Mouse (Mus musculus): ENCODE data around the gene Wfdc15b. TPM values are rescaled to one million over a fixed set of nuclear protein-coding genes. Genes with fewer than 3 reads are reported as not detected.
A peak's percentile ranks its signal among the peaks of the same experiment; 100 is the strongest.

Wfdc15b gene
- polyA plus RNA-seq, 1 experiment from 2014 or later, result not detected

- peaks cover 46% of the 10 kb centered on the region for H3K27me3 ChIP-seq (ENCODE audit: control insufficient read depth, insufficient read depth, low read length)
- WGBS (ENCODE audit: insufficient replicate concordance), result 37% methylated on average over 3 of the region's 3 CpGs
Measured at GRCm38 (mm10) chr2:164173394-164173793, 48.1 kb downstream of the Wfdc15b start.

DNA sequence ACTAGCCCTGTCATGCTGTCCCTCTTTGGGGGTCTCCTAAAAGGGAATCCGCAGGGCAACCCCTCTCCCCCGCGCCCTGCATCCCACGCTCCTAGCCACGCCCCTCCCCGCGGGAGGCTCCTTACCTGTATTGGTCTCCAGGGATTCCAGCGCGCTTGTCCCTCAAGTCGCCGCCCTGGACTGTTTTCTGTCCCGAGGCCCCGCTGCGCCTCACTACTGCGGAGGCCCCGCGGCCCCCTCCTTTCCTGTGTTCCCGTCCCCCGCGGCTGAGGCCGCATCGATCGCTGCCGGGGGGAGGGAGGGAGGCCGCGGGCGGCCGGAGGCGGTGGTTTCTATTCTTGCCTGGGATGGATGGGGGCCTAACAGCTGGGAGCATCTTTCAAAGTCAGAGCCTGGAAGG lies 50.6 kb downstream of the Wfdc15b start, which contains the start of gene Kcns1:
Gene Kcns1, minus strand, starts transcription at position 212 of the 400 bp plus-strand sequence.
- H3K36me3 ChIP-seq (ENCODE audit: control insufficient read depth, insufficient read depth, low read length), result no peaks in the 10 kb centered on the region
- no peak within 1 kb of the TSS for H3K9ac ChIP-seq (ENCODE audit: low read depth, low read length)
- no peak for ATAC-seq (replicated peaks; ENCODE audit: insufficient number of reproducible peaks, low FRiP score, low TSS enrichment)
- H3K9me3 ChIP-seq (replicated peaks; ENCODE audit: control insufficient read depth, low read length), result no peaks in the 10 kb centered on the region; the same call in 1 of the 2 replicates
- WGBS (ENCODE audit: insufficient replicate concordance), result under 1% methylated on average over 25 of the region's 29 CpGs
- H3K4me1 ChIP-seq (ENCODE audit: control insufficient read depth, insufficient read depth, low read length), result peaks cover 15% of the 10 kb centered on the region
- no peak within 1 kb of the TSS for H3K27ac ChIP-seq (ENCODE audit: low read depth, low read length)
- peaks cover 62% of the 10 kb centered on the region for H3K27me3 ChIP-seq (ENCODE audit: control insufficient read depth, insufficient read depth, low read length)
- H3K4me2 ChIP-seq, result peak within 1 kb of the TSS; percentile 74
- peak within 1 kb of the TSS; percentile 43 for H3K4me3 ChIP-seq (ENCODE audit: low read depth, low read length)

More at GRCm38 (mm10) chr2:164173394-164173793, 48.1 kb downstream of the Wfdc15b start:
- Histone ChIP-seq H3K36me3 (ENCODE audit: control insufficient read depth, insufficient read depth, low read length) (no peaks in the 10 kb centered on the region), H3K4me3 (ENCODE audit: low read depth, low read length) (no peak overlapping the region), H3K9me3 (replicated peaks; ENCODE audit: control insufficient read depth, low read length) (no peaks in the 10 kb centered on the region; the same call in 1 of the 2 replicates), H3K9ac (ENCODE audit: low read depth, low read length) (no peak overlapping the region), H3K4me1 (ENCODE audit: control insufficient read depth, insufficient read depth, low read length) (peaks cover 8% of the 10 kb centered on the region), H3K27ac (ENCODE audit: low read depth, low read length) (no peak overlapping the region), H3K4me2 (no peak overlapping the region)
- ATAC-seq (replicated peaks; ENCODE audit: insufficient number of reproducible peaks, low FRiP score, low TSS enrichment), result no peak

GRCm38 (mm10) chr2:164170326-164170725 lies 51.1 kb downstream of the Wfdc15b start:
- Histone ChIP-seq H3K36me3 (ENCODE audit: control insufficient read depth, insufficient read depth, low read length) (no peaks in the 10 kb centered on the region), H3K27ac (ENCODE audit: low read depth, low read length) (no peak overlapping the region), H3K27me3 (ENCODE audit: control insufficient read depth, insufficient read depth, low read length) (peaks cover 67% of the 10 kb centered on the region), H3K9ac (ENCODE audit: low read depth, low read length) (no peak overlapping the region), H3K4me3 (ENCODE audit: low read depth, low read length) (no peak overlapping the region), H3K4me2 (peak overlapping the region; percentile 74; the same call in 1 of the 2 replicates), H3K9me3 (replicated peaks; ENCODE audit: control insufficient read depth, low read length) (no peaks in the 10 kb centered on the region; the same call in 1 of the 2 replicates), H3K4me1 (ENCODE audit: control insufficient read depth, insufficient read depth, low read length) (peaks cover 15% of the 10 kb centered on the region)
- ATAC-seq (replicated peaks; ENCODE audit: insufficient number of reproducible peaks, low FRiP score, low TSS enrichment), result no peak
- 10% methylated on average over 11 of the region's 11 CpGs for WGBS (ENCODE audit: insufficient replicate concordance)

DNA sequence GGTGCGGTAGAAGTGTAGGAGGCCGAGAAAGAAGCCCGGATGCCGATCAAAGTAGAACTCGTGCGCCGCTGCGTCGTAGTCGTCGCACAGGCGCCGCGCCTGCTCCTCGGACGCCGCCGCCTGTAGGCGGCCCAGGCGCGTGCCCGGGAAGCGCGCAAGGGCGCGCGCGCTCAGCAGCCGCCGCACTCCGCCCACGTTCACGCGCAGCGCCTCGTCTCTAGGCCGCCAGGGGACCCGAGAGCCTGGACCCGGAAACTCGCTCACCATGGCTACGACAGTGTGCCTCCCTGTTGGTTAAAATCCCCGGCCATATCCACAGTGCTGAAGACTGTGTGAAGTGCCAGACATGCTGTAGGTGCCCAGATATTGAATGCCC lies 52.9 kb downstream of the Wfdc15b start:
- no peak for ATAC-seq (replicated peaks; ENCODE audit: insufficient number of reproducible peaks, low FRiP score, low TSS enrichment)
- peak overlapping the region; percentile 43 for H3K4me3 ChIP-seq (ENCODE audit: low read depth, low read length)
- no peaks in the 10 kb centered on the region for H3K36me3 ChIP-seq (ENCODE audit: control insufficient read depth, insufficient read depth, low read length)
- no peak overlapping the region for H3K9ac ChIP-seq (ENCODE audit: low read depth, low read length)
- peak overlapping the region; percentile 65 for H3K4me2 ChIP-seq
- no peak overlapping the region for H3K27ac ChIP-seq (ENCODE audit: low read depth, low read length)
- peaks cover 15% of the 10 kb centered on the region for H3K4me1 ChIP-seq (ENCODE audit: control insufficient read depth, insufficient read depth, low read length)
- H3K27me3 ChIP-seq (ENCODE audit: control insufficient read depth, insufficient read depth, low read length), result peaks cover 70% of the 10 kb centered on the region
- H3K9me3 ChIP-seq (replicated peaks; ENCODE audit: control insufficient read depth, low read length), result no peaks in the 10 kb centered on the region; the same call in 1 of the 2 replicates
- 10% methylated on average over 40 of the region's 42 CpGs for WGBS (ENCODE audit: insufficient replicate concordance)

DNA sequence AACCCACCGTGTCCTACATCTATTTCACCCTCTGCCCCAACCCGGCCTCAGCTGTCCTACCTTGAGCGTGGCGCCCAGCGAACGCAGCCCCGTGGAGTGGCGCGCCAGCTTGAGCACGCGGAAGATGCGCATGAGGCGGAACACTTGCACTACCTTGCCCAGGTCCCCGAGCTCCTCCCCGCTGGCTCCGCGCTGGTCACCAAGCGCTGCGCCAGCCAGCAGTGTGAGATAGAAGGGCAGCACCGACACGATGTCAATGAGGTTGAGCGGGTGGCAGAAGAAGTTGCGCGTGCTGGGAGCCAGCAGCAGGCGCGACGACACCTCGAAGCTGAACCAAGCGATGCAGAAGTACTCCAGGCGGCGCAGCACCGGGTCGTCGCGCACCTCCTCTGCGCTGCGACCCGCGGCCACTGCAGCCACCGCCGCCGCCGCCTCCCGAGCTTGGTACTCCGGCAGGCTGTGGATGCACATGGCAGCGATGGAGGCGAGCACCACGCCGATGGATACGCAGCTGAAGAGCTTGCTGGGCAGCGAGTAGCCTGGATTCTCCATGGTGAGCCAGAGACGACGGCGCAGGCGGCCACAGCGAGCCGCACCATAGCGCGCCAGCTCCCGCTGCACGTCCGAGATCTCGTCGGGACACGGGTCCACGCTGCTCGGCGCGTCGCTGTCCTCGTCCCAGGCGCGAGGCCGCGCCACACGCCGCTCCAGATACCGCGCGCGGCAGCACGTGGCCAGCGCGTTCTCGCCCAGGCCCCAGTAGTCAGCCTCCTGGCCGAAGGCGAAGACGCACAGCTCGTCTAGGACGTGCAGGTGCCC lies 53.5 kb downstream of the Wfdc15b start:
- H3K9ac ChIP-seq (ENCODE audit: low read depth, low read length), result no peak overlapping the region
- no peak overlapping the region for H3K27ac ChIP-seq (ENCODE audit: low read depth, low read length)
- H3K4me3 ChIP-seq (ENCODE audit: low read depth, low read length), result peak overlapping the region; percentile 43
- no peak for ATAC-seq (replicated peaks; ENCODE audit: insufficient number of reproducible peaks, low FRiP score, low TSS enrichment)
- peak overlapping the region; percentile 65 for H3K4me2 ChIP-seq
- peaks cover 15% of the 10 kb centered on the region for H3K4me1 ChIP-seq (ENCODE audit: control insufficient read depth, insufficient read depth, low read length)
- H3K9me3 ChIP-seq (replicated peaks; ENCODE audit: control insufficient read depth, low read length), result no peaks in the 10 kb centered on the region; the same call in 1 of the 2 replicates
- no peaks in the 10 kb centered on the region for H3K36me3 ChIP-seq (ENCODE audit: control insufficient read depth, insufficient read depth, low read length)
- WGBS (ENCODE audit: insufficient replicate concordance), result 11% methylated on average over 89 of the region's 90 CpGs
- peaks cover 70% of the 10 kb centered on the region for H3K27me3 ChIP-seq (ENCODE audit: control insufficient read depth, insufficient read depth, low read length)

DNA sequence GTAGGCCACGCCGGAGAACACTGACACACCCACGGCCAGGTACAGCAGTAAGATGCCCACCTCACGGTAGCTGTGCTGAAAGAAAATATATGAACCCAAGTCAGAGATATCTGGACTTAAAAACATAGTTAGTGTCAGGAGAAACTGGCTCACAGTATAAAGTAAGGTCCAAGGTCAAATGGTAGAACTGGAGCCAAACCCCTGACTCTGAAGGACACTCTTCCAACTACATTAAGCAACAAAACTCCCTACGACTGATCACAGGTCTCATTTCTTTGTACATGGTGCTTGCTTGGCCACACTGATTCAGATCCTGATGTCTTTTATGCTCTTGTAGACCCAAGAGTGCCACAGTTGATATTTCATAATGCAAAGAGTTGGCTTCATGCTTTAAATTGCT lies 56.5 kb downstream of the Wfdc15b start:
- H3K4me1 ChIP-seq (ENCODE audit: control insufficient read depth, insufficient read depth, low read length), result peaks cover 9% of the 10 kb centered on the region; the same call in 1 of the 2 replicates
- no peak overlapping the region for H3K27ac ChIP-seq (ENCODE audit: low read depth, low read length)
- WGBS (ENCODE audit: insufficient replicate concordance), result 79% methylated on average over 5 of the region's 5 CpGs
- no peaks in the 10 kb centered on the region for H3K36me3 ChIP-seq (ENCODE audit: control insufficient read depth, insufficient read depth, low read length)
- no peaks in the 10 kb centered on the region; the same call in 1 of the 2 replicates for H3K9me3 ChIP-seq (replicated peaks; ENCODE audit: control insufficient read depth, low read length)
- ATAC-seq (replicated peaks; ENCODE audit: insufficient number of reproducible peaks, low FRiP score, low TSS enrichment), result no peak
- no peak overlapping the region for H3K9ac ChIP-seq (ENCODE audit: low read depth, low read length)
- peaks cover 49% of the 10 kb centered on the region for H3K27me3 ChIP-seq (ENCODE audit: control insufficient read depth, insufficient read depth, low read length)
- no peak overlapping the region for H3K4me3 ChIP-seq (ENCODE audit: low read depth, low read length)
- no peak overlapping the region for H3K4me2 ChIP-seq

Other genes with a start within 250 kb of the Wfdc15b start
- gene Ywhab, start 226.7 kb downstream of the Wfdc15b start, polyA plus RNA-seq (2014; fragmentation: Nextera tagmentation; extraction: Ambion mirVana), result 254 and 271 TPM in 2 replicates
- 0.61 and 0.66 TPM in 2 replicates for gene Pabpc1l, start 196.2 kb downstream of the Wfdc15b start, polyA plus RNA-seq (2014; fragmentation: Nextera tagmentation; extraction: Ambion mirVana)
- gene Stk4, start 151.3 kb downstream of the Wfdc15b start, polyA plus RNA-seq (2014; fragmentation: Nextera tagmentation; extraction: Ambion mirVana), result 20.8 and 21.4 TPM in 2 replicates
- 56.7 and 59.1 TPM in 2 replicates for gene Tomm34, start 150.5 kb downstream of the Wfdc15b start, polyA plus RNA-seq (2014; fragmentation: Nextera tagmentation; extraction: Ambion mirVana)
- 0.13 TPM in 1 of 2 replicates, not detected in the other for gene Kcns1, start 50.5 kb downstream of the Wfdc15b start, polyA plus RNA-seq (2014; fragmentation: Nextera tagmentation; extraction: Ambion mirVana)
- gene Wfdc5, start 38.9 kb downstream of the Wfdc15b start, polyA plus RNA-seq (2014; fragmentation: Nextera tagmentation; extraction: Ambion mirVana), result not detected in 2 replicates
- not detected in 2 replicates for gene Wfdc12, start 31.1 kb downstream of the Wfdc15b start, polyA plus RNA-seq (2014; fragmentation: Nextera tagmentation; extraction: Ambion mirVana)
- gene Wfdc15a, start 21.5 kb downstream of the Wfdc15b start, polyA plus RNA-seq (2014; fragmentation: Nextera tagmentation; extraction: Ambion mirVana), result not detected in 2 replicates
- gene Svs2, start 16.8 kb upstream of the Wfdc15b start, polyA plus RNA-seq (2014; fragmentation: Nextera tagmentation; extraction: Ambion mirVana), result not detected in 2 replicates
- not detected in 2 replicates for gene Svs3b, start 35.0 kb upstream of the Wfdc15b start, polyA plus RNA-seq (2014; fragmentation: Nextera tagmentation; extraction: Ambion mirVana)
- gene Svs4, start 56.8 kb upstream of the Wfdc15b start, polyA plus RNA-seq (2014; fragmentation: Nextera tagmentation; extraction: Ambion mirVana), result not detected in 2 replicates
- gene Svs3a, start 67.6 kb upstream of the Wfdc15b start, polyA plus RNA-seq (2014; fragmentation: Nextera tagmentation; extraction: Ambion mirVana), result not detected in 2 replicates
- not detected in 2 replicates for gene Svs6, start 95.1 kb upstream of the Wfdc15b start, polyA plus RNA-seq (2014; fragmentation: Nextera tagmentation; extraction: Ambion mirVana)
- gene Svs5, start 111.1 kb upstream of the Wfdc15b start, polyA plus RNA-seq (2014; fragmentation: Nextera tagmentation; extraction: Ambion mirVana), result not detected in 2 replicates
- 0.39 and 0.97 TPM in 2 replicates for gene Slpi, start 167.4 kb upstream of the Wfdc15b start, polyA plus RNA-seq (2014; fragmentation: Nextera tagmentation; extraction: Ambion mirVana)
- gene Rbpjl, start 181.5 kb upstream of the Wfdc15b start, polyA plus RNA-seq (2014; fragmentation: Nextera tagmentation; extraction: Ambion mirVana), result 0.06 and 0.19 TPM in 2 replicates
- gene Matn4, start 183.5 kb upstream of the Wfdc15b start, polyA plus RNA-seq (2014; fragmentation: Nextera tagmentation; extraction: Ambion mirVana), result 0.34 and 0.77 TPM in 2 replicates
- 33.9 and 34.6 TPM in 2 replicates for gene Sdc4, start 222.2 kb upstream of the Wfdc15b start, polyA plus RNA-seq (2014; fragmentation: Nextera tagmentation; extraction: Ambion mirVana)
- 37.0 and 42.3 TPM in 2 replicates for gene Sys1, start 235.3 kb upstream of the Wfdc15b start, polyA plus RNA-seq (2014; fragmentation: Nextera tagmentation; extraction: Ambion mirVana)
- 4.8 and 8.4 TPM in 2 replicates for gene Gm20458, start 239.3 kb upstream of the Wfdc15b start, polyA plus RNA-seq (2014; fragmentation: Nextera tagmentation; extraction: Ambion mirVana)

Measured in heart, embryonic 11.5 days (tissue).